Mouse (Mus musculus): ENCODE measurements around the gene Ppm1l.
A peak's percentile ranks its signal among the peaks of the same experiment; 100 is the strongest.
"Not testable (repeated sequence)": the region's sequence is repeated elsewhere in the genome, so short reads cannot be mapped to it uniquely, and the experiment has no call there.

The Ppm1l gene

DNA sequence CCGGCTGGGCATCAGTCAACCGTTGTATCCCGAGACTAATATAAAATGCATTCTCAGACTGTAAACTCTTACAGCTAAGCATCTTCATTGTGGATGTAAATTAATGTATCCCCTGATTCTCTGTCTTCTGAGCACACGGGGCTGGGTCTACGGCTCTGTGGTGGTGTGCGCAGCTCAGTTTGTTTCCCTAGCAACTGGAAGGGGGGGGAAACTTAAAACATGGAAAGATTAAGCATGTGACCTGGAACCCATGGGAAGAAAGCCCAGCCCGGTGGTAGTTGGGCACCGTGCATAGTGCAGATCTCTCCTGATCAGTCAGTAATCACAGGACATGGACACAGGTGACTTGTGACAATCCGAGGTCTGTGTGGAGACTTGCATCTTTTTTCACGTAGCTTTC lies 218.8 kb downstream of the Ppm1l start:
- DNase-seq (ENCODE audit: low read depth, low spot score): no peak

DNA sequence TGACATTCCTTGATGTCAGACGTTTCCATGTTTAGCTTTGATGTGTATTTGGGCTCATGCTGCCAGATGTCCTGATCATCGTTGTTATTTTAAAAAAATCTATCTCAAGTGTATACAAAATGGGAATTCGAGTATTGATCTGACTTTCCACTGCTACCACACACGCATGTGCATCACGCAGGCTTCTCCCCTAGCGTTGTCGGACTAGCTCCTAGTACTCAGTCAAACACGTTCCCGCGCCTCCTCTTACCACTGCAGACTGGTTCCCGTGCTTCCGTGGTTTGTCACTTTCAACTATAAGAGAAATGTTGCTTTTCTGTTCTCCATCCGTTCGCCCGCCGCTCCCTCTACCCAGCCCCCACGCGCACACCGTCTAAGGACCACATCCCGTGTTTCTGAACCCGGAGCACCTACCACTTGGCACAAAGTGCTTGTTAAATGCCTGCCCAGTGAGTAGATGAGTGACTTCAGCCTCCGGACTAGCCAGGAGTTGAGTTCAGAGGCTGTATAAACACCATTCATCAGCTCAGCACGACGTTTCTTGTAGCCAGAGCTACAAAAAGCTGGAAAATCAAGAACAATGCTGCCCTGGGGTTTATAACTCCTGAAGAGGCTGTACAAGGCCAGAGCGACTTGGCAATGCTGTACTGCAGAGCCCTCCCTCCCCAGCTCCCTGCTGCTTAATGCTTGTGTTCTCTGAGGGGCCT lies 219.4 kb downstream of the Ppm1l start:
- DNase-seq (ENCODE audit: low read depth, low spot score): no peak

DNA sequence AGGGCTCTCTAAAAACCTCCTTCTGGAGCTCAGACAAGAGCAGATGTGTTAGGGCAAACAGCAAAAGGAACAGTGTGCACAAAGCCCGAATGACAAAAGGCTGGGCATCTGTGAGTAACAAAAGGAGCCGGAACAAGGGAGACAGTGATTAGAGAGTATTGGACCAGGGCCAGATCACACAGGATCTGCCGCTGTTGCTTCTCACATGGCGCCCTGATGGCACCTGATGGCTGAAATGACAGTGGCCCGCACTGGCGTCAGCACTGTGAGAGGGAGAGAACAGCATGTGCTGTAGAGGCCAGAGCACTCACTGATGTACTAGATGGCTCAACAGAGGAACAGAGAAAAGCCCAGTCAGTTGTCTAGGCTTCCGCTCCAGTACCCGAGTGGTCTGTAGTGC lies 226.3 kb downstream of the Ppm1l start:
- DNase-seq (ENCODE audit: low read depth, low spot score): no peak

DNA sequence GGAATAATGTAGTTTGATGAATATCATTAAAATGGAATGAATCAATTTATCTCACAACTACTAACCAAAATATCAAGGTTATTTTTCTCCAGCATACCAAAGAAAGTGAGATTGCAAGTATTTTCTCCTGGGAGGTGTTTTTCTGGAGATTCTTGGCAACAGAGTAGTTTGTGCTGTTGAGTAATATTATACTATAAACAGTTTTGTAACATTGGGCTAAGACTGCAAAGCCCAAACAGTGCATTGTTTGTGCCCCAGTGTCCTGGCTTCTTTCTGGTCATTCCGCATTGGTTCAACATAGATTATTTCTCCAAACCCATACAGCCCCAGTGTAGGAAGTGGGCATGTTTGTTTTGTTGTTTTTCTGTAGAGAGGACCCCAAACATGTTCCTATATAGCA lies 227.1 kb downstream of the Ppm1l start:
- no peak for DNase-seq (ENCODE audit: low read depth, low spot score)

DNA sequence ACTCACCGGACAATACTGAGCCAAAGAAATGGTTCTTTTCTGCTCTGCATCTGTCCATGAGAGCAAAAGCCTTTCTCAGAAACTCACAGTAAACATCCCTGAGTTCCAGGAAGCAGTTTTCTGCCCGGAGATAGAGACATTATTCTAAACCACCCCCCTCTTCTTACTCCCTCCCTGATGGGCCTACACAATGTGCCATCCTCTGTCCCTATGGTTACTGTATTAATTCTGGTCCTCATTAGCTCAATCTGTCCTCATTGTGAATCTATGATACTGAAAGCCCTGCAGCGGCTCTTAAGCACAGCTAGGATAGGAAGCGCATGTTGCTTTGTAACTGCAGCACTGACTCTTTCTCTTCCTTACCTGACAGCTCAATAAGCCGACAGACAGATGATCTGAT lies 228.4 kb downstream of the Ppm1l start:
- DNase-seq (ENCODE audit: low read depth, low spot score): no peak

DNA sequence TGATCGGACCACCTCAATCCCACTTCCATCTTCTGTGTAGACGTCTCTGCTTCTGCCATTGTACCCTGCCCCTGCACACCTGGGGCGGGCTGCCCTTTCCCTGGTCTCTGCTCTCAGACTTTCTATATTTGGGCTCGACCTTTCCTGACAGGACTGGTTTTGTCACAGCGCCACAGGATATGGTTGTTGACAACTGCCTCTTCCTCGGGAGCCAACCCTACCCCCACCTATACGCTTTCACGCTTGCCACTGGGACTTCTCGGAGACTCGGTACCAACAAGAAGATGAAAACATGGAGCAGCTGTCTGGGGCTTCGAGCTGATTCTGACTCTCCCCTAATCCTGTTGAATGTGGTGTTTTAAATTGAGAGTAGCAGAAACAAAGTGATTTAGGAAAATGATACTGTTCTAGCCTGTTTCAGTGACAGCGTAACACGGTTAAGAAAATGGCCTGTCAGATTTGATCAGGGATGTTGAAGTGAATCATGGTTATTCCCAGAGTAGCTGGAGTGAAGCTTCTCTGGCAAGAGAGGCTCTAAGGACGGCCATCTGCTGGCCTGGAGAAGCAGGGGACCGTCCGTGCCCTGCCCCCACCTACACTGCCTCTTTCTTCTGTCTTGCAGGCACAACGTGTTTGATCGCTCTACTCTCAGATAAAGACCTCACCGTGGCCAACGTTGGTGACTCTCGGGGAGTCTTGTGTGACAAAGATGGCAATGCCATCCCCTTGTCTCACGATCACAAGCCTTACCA lies 232.2 kb downstream of the Ppm1l start:
- DNase-seq (ENCODE audit: low read depth, low spot score): no peak

DNA sequence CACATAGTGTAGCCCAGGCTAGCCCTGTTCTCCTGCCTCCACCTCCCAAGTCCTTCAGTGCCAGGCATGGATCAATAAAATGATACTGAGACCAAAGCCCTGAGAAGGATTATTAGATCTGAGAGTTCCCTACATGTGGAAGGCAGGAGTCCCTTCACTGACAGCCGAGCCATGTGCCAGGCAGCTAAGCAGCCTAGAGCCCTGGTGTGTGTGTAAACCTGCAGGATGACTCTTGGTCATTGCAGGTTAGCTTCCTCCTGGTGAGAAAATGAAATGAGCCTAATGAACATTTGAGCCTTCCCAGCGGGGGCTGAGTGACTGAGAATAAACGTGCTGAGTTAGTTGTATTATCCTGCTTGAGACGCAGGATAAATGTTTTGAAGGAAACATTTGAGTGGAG lies 232.9 kb downstream of the Ppm1l start:
- DNase-seq (ENCODE audit: low read depth, low spot score): no peak

DNA sequence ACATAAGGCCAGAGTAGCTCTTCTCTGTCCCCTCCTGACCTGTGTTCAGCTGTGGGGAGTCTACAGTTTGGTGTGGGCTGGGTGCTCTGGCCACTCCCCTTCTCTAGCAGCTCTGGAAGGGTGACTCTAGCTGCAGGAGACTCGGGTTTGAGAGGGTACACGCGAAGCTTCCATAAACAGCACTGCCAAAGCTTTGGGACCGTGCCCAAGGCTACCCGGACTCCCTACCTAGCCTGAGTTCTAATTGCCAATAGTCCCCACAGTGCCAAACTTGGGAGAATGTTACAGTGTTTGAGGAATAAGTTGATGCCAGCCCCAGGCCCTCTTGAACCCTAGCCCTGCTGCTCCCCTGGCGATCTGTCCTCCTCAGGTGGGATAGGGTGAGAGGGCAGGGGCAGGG lies 238.8 kb downstream of the Ppm1l start:
- DNase-seq (ENCODE audit: low read depth, low spot score): no peak

DNA sequence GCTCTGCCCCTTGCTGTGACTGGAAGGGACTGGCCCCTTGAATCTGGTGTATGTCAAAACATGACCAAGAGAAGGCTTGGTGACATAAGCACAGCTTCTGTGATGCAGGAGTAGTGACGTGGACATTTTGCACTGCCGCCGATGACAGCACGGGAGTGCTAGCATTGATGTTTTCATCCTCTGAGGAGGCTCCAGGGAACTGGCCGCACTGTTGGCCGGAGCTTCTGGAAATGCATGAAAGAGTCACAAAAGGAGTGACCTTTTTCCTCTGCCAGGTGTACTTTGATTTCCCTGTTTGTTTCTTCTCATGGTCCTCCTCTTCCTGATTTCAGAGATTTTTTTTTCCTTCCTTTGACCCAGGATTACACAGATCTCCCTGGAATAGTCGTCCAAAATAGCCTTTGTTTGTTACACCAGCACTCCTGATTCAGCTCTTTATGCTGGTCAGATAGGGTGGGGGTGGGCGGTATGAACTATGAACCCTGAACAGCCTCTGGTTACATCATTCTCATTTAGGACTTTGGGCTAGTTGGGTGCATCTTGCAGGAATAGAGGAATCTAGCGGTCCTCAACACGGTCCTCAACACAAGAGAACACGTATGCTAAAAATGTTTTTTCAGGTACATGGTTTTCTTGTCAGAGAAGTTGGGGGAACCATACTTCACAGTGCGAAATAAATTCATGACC lies 239.6 kb downstream of the Ppm1l start:
- DNase-seq (ENCODE audit: low read depth, low spot score): no peak

DNA sequence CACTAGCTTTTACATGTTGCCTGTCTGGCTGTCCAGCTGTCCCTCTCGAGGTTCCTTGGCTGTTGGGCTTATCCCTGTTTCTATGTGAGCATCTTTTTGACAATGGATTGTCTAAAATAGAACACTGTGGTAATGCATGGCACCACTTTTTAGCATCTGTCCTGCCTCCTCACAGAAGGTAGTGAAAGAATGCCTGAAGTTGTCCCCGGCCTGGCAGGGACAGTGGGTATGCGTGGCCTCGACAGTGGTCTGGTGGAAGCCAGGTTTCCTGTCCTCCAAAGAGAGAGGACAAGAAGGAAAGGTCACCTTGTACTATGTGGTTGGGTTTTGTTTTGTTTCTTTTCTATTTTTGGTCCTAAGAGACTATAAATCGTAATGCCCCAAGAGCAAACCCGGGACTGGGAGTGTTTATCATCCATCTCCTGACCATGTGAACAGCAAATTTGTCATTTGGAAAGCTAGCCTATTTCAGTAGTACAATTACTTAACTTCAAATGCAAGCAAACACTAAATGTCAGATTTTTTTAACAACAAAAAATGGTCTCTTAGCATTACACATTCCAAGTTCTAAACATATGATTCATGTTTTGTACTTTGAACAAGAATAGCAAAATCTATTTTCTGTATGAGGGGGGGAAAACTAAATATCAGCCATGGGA lies 242.8 kb downstream of the Ppm1l start:
- peak; percentile 44 for DNase-seq (ENCODE audit: low read depth, low spot score)

DNA sequence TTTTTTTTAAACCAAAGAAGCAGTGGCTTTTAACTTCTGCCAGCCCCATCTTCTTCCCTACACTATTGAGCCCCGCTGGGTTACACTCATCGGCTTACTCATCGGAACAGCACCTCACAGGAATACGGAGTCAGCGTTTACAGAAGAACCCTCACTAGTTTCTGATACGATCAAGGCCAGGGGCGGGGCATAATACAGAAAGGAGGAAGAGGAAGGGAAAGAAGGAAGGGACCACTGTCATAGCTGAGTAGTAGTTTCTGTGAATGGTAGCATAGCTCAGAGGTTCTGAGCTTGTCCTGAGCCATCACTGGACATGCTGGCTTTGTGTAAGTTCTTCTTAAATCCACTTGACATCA lies 243.3 kb downstream of the Ppm1l start:
- no peak for DNase-seq (ENCODE audit: low read depth, low spot score)

DNA sequence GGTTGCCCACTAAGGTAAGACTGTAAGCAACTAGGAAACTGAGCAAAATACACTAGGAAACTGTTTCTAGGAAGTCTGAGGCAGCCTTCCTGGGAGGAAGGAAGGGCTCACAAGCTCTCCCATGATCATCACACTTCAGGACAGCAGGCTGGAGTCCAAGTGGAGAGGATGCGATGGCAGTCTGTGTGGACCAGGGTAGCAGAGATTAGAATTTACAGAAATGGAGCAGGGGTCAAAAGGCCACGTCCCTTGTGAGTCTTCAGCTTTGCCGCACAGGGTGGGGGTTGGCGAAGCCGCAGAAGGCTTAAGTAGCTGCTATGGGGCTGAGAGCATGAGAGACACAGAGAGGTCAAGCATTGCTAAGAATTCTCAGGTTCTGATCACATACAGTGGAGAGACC lies 245.0 kb downstream of the Ppm1l start:
- DNase-seq (ENCODE audit: low read depth, low spot score): no peak

DNA sequence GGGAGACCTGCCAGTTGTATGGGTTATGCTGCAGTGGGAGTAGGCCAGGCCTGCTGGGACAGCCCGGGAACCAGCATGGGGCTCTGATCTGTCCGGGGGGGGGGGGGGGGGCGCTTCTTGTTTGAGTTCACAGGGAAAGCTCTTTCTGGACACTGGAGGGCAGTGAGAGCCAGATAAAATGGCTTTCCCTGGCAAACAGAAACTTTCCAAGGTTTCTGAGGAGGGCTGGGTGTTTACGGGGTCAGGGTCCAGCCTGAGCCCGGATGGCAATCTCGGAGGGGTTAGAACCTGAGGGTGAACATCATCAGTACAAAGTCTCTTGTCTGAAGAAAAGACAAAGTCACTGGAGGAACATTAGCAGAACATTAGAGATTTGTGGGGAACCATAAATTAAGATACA lies 246.7 kb downstream of the Ppm1l start:
- no peak for DNase-seq (ENCODE audit: low read depth, low spot score)

DNA sequence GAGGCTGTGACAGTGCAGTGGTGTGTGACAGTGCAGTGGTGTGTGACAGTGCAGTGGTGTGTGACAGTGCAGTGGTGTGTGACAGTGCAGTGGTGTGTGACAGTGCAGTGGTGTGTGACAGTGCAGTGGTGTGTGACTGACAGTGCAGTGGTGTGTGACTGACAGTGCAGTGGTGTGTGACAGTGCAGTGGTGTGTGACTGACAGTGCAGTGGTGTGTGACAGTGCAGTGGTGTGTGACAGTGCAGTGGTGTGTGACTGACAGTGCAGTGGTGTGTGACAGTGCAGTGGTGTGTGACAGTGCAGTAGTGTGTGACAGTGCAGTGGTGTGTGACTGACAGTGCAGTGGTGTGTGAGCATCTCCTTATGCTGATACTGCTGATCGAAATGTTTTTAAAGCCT lies 248.9 kb downstream of the Ppm1l start:
- DNase-seq (ENCODE audit: low read depth, low spot score): not testable (repeated sequence)

DNA sequence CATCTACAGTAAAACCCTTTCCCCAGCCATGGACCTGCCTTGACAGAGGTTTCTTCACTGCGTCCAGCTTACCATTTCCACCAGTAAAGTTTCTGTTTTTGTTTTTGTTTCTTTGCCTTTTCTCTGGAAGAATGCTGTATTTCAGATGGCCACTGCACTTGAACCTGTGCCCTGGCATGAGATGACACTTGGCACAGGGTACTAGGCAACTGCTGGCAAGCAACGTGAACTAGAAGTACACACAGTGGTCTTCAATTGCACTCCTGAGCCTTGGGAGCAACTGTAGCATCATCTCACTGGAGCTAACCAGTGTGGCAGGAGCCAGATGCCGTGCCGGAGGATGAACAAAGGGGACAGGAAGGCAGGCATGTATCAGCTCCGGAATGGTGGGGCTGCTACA lies 255.9 kb downstream of the Ppm1l start:
- no peak for DNase-seq (ENCODE audit: low read depth, low spot score)

DNA sequence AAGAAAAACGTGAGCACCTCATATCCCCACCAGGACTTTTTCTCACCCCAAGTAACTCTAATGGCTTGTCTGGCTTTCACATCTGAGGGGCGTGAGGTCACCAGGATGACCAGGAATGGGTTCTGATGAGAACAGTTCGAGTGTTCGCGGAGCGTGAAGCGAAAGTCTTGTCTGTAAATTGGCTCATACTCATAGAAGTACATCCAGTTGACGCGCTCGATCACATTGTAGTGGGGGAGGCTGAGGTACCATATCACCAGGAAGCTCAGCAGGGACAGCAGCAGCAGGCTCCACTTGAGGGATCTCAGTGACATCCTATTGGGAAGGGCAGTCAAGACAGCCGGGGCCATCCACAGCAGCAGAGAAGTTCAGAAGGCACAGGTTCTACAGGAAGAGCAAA lies 258.9 kb downstream of the Ppm1l start:
- no peak for DNase-seq (ENCODE audit: low read depth, low spot score)

DNA sequence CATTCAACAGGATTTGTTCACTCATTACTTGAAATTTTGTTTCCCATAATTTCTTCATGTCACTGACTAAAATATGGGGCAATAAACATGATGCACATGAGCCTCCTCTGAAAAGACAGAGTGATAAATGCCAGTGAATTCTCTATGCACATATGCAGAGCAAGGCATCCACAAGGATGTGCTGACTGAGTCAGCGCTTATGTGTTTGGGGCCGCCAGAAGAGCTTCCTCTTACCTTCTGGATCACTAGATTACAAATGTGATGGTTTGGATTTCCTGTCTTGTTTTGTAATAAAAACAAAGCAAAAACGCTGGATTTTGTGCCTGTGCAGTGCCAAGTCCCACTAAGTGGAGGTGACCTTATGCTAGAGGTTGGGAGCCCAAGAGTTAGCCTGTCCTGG lies 260.1 kb downstream of the Ppm1l start:
- no peak for DNase-seq (ENCODE audit: low read depth, low spot score)

DNA sequence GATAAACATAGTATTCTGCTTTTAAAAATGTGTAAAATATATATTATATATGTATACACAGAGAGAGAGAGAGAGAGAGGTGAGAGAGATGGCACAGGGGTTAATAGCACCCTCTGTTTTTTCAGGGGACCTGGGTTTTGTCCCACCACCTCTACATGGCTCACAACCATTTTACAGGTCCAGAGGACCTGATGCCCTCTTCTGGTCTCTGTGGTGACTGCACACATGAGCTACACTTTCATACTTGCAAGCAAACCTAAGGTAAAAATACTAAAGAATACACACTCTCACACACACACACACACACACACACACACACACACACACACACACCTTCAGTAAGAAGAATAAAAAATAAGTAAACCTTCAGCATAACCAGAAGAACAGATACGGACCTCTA lies 262.1 kb downstream of the Ppm1l start:
- no peak for DNase-seq (ENCODE audit: low read depth, low spot score)

DNA sequence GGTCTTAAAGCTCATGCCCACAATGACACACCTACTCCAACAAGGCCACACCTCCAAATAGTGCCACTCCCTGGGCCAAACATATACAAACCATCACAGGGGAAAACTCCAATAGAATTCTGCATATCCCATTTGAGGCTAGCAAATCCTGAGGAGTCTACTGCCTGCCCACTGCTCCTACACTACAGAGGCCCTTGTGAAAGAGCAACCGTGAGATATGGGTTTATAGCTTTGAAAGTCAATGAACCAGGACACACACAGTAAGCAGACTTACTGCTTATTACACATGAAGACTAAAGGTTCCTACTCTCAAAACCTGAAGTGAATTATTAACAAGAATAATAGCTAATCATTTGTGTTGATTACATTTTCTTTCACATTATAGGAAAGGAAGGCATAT lies 267.1 kb downstream of the Ppm1l start:
- DNase-seq (ENCODE audit: low read depth, low spot score): no peak

DNA sequence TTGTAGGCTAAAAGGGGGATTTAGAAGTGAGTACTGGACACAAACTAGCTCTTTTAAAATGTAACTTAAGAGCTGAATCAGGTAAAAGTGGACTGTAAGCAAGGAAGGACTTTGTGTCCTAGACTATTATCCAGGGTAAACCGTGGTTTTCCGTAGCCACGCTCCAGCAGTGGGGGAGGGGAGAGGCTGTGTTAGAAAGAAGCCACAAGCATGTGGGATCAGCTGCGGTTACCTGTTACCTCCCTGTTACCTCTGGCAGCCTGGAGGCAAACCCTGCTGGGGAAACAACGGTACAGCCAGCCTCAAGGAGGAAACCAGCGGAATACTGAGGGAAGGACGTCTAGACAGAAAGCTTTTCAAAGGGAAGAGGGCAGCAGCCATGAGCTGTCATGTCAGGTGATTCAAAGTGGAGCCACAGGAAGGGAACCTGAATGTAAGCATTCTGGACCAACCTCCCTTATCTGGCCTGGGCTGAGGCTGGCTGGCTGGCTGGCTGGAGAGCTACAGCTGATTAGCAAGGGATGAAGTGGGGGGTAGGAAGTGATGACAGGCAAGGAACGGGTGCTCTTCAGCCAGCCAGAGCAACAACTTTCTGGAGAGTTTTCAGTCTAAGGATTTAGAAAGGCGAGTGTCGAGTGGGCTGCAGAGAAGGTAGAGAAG lies 271.6 kb downstream of the Ppm1l start:
- no peak for DNase-seq (ENCODE audit: low read depth, low spot score)

DNA sequence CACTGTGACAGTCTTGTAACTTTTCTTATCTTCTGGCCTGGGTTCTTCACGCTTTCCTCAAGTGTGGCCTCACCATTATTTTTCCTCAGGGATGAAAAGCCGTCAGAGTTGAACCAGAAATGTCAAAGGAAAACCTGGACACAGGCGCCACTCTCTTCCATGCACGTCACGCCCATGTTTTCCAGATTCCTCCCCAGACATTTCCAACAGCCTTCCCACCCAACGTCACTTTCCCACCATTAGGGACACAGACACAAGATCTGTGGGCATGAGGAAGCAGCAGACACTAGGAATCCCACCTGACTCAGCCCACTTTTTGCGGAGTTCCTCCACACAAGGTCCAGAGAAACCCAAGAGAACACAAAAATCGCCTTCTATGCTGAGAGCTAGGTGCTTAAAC lies 276.8 kb downstream of the Ppm1l start:
- DNase-seq (ENCODE audit: low read depth, low spot score): no peak

DNA sequence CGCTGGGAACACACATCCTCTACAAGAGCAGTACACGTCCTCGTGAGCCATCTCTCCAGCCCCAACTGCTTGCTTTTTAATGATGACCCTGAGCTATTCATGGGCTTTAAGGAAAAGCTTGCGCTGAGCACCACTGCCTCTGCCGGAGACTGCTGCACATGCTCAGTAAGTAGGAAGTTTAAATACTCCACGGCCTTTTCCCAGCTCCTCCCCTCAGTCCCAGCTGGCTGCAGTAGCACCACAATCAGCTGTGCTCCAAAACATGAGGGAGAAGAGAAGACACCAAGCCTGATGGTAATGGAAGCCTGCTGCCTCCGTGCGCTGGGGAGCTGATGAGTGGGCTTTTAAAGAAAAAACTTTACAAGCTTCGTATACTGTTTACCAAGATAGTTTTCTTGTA lies 277.4 kb downstream of the Ppm1l start:
- no peak for DNase-seq (ENCODE audit: low read depth, low spot score)

Measured in telencephalon, adult 2 months (tissue).